Mouse (Mus musculus) cerebellum, adult 11 months (tissue): Measurements from ENCODE around the gene Acox3.
"Not testable (repeated sequence)": the region's sequence is repeated elsewhere in the genome, so short reads cannot be mapped to it uniquely, and the experiment has no call there.

Experiments used
- DNase-seq: peaks from one replicate; pipeline ENCODE4 v3.0.0; 2022

Acox3 gene

DNA sequence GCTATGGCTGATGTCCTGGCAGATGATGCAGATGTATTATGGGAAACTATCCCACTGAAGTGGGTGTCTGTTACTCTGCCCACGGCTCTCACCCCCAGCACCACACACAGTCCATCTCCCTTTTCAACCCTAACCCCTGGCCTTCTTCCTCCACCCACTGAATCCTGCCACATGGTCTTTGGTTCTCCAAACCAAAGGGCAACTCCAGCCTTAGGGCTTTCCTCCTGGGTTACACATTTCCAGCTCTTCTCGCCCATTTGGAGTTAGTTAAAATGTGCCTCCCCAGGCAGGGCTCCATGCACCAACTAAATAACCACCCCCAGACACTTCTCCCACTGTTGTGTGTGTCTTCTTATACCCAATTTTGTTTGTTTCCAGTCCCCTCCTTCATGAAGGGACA, 4.4 kb upstream of the Acox3 start:
- DNase-seq: no peak

DNA sequence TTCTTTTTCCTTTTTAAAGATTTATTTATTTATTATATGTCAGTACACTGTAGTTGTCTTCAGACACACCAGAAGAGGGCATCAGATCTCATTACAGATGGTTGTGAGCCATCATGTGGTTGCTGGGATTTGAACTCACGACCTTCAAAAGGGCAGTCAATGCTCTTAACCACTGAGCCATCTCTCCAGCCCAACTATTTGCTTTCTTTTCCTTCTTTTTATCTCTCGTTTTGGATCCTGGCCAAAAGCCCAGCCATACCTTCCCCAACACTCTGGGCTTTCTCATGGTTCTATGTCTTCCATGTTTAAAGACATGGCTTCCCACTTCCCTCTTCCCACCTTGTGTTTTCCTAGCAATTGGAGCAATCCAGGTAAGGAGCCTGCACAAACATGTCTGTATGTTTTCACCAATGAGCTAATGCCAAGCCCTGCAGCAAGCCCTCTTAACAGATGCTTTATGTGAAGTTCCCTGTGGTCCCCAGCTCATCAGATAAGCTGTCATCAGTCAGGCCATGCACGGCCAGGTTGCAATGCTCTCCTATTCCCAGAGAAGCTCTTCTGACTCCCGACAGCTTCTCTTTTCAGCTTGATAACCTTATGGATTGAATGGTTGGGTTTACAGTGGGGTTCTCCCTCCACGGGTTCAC, 3.5 kb upstream of the Acox3 start:
- no peak for DNase-seq

DNA sequence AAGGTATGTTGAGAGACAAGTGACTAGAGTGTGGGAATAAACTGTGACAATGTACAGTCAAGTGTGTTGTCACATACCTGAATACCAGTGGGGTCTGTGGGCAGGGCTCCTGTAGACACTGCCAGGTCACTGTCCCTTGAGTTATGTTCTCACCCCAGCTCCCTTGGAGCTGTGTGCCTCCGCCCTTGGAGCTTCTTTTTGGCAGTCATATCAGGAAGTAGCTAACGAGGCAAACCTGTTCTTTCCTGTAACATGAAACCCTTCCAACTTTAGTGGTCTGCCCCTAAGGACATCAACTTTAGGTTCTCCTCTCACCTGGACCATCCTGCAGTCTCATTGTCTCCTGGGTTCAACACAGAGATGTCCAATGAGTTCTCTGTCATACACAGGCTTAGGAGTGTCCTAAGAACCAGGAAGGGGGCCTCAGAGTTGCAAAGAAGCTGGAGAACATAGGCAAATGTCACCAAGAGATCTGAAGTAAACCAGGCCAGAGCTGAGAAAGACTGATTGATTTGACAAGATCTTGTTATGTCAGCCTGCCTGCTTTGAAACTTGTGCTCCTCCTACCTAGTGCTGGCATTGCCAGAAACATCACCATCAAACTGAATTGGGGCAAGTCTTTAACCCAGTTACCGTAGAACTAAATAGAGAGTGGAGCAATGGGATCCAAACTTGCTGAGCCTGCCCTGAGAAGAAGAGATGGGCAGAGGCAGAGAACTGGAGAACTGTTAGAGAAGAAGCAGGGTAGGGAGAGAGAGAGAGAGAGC, 2.5 kb upstream of the Acox3 start:
- DNase-seq: no peak

DNA sequence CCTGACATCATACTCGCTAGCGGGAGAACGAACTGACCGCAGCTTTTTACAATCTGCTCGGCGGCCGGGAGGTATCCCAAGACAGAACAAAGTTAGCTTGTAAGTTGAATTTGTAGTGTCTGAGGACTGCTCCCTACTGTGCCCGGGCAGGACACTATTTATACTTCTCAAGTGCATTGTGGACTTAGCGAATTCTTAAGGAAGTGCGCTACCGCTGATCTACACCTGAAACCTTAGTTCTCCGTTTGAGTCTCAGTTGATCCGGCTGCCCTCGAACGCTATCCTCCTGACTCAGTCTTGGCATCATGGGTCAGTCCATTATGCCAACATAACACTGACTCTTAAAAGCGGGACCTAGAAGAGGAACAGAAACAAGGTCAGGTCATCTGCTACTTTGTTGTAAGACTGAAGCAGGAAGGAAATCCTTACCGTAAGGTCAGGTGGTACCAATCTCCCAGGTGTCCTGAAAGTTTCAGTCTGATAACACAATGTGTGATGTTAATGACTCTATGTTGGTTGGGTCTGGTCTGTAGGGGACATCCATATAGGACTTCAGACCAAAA, 462 bp downstream of the Acox3 start:
- no peak for DNase-seq

DNA sequence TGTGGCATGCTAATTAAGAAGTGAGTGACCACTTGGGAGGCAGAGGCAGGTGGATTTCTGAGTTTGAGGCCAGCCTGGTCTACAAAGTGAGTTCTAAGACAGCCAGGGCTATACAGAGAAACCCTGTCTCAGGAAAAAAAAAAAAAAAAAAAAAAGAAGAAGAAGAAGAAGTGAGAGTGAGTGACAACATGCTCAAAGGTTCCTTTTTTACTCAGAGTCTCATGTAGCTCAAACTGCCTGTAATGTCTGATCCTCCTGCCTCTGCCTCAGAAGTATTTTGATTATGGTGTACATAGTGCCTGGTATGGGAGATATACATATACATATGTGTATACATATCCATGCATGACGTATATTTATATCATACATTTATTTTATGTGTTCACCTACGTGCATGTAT, 1.4 kb downstream of the Acox3 start:
- not testable (repeated sequence) for DNase-seq

DNA sequence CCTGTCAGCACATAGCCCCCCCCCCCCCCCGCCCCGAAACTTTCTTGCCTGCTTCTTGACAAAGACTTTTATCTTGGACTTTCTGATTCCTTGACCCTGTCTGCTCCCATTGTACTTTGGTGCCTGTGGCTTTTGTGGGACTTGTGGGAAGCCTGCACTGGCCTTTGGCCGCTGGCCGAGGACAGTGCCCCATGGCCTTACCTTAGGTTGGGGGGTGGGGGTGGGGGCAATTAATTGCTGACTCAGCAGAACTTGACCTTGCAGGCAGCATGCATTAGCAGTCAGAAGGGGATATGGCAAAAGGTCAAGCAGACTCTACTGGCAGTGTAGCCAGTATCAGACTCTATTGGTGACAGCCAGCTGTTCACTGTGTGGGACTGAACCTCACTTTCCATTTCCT, 8.7 kb downstream of the Acox3 start:
- no peak for DNase-seq

DNA sequence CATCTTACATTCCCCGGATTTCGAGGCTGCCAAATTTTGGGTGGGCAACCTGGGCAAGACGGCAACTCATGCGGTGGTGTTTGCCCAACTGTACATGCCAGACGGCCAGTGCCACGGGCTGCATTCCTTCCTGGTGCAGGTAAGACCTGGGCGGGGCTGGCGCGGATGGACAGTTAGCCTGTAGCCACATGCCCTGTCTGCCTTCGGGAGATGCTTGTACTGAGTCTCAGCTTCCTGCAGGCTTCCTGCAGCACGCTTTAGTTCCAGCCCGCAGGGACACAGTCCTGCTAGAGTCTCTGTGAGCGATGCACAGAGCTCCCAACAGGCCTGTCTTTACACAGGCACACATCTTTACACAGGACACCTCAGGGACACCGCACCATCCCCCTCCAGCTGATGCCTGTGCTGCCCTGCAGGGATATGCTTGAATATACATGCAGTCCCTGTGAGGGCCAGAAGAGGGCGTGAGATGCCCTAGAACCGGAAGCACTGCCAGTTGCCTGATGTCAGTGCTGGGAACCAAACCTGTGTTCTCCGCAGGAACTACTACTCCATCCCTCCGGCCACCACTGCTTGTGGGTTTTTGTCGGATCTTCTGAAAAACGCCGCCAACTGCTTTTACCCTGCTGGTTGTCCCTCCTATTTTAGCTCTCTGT, 9.4 kb downstream of the Acox3 start:
- DNase-seq: no peak

DNA sequence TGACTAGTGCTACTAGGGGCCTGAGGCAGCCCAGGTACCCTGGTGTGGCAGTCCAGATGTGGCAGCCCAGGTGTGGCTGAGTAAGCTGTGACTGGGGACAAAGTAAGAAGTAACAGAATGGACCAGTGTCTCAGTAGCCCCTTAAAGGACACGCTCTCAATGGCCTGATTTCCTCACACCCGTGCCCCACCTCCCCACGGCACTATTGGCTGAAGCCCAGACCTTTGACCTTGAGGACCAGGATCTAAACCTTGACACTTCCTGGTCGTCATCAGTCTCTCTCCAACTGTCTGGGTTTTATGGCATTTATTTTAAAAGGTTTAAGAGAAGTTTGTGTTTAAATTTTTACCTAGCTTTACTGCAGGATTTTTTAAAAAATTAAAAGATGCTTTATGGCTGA, 10.0 kb downstream of the Acox3 start:
- DNase-seq: no peak

DNA sequence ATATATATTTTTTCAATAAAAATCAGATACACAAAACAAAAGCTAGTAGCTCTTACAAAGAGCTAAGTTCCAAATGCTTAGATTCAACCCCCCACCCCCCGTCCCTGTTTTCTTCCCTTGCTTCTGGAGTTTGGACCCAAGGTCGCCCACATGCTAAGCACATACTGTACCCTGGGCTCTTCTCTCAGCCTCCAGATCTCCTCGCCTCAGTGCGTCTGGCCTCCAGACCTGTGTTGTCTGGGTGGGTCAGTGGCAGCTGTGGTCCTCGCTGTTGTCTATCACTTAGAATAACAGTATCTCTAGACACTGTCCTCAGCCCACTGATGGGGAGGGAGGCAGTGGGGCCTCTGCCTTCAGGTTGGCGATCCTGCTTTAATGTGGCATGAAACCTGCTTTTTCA, 10.4 kb downstream of the Acox3 start:
- DNase-seq: no peak

DNA sequence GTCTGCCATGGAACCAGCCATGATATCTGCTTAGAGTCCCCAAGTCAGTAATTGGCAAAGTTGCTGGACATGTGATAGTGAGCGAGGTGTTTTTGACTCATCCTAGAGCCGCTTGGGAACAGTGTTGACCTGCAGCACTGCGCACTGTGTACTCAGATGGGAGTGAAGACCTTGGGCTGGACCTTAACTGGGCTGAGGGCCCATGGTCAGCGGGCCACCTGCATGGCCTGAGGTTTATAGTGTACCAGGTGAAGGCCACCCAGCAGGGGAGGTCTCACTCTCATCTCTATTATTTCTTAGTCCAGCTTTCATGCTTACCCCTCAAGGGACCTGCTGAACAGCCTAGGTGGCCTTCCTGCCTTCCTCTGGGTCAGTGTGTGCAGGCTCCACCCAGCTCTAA, 11.9 kb downstream of the Acox3 start:
- DNase-seq: no peak

DNA sequence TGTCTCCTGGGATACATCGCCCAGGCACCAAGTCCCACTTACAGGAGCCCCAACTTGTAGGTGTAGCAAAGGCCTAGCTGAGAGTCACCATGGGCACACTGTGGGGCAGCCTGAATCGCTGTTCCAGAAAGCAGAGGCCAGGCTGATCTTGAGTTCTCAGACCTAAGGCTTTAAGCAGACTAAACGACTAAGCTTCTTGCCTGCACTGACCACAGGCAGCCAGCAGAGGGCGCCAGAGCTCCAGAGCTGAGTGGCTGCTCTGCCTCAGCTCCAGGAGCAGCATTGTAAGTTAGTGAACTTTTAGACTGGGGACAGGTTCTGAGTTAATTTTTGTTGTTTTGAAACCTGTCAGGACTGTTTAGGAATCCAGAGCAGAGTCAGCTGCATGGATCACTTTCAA, 12.9 kb downstream of the Acox3 start:
- DNase-seq: peak; percentile 50

DNA sequence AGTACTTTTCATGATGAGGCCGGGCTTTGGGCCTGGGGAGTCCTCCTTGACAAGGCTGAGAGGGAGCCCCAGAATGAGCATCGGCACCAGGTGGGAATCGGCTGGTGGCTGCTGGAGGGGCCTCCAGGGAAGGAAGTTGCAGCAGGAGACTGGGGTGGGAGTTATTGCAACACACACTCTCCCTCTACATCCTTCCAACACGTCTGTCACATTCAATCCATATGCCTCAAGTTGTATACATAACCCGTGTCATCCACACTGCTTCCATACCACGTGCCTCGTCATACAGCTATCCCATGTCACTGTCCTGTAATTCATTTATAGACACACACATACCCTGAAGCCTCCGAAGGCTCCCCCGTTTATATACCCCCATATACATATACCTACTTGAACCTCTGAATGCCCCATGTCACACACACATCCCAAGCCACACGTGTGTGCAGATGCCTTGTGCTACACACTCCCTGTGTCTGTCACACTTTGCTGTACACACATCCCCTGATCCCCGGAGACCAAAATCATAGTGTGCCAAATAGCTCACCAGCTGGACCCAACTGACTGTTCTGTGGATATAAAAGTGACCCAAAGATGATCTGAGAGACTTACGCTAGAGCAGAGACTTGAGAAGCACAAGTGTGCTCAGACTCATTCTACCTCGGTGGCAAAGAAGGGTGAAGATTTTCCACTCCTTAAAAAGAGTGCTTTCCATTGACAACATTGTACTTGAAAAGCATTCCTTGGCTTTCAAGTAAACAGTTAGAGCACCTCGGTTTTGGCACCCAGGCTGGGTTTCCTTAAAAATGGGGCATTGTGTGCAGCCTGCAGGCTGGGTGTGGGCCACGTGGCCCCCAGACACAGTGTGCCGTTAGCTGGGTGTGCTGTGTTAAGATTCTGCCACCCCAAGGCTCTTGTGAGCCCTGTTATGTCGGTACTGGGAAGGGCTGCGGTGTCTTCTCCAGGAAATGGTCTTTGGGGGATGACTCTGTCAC, 13.6 kb downstream of the Acox3 start:
- no peak for DNase-seq

DNA sequence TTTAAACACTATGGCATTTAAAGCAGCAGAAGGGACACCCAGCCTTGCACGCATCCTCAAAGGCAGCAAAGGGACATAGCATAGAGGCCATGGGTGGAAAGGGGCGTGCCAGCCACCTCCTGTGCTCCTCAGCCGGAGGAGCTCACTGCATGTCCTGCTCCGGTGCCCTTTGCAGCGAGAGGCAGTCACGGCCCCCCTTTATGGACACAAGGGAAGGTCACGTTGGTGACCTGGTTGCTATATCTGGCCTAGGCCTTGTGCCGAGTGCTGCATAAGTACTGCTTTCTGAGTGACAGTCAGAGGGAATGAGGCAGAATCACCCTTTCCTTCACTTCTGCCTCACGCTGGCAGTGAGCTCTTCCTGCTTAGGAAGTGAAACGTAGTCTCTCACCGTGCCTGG, 17.4 kb downstream of the Acox3 start:
- no peak for DNase-seq

DNA sequence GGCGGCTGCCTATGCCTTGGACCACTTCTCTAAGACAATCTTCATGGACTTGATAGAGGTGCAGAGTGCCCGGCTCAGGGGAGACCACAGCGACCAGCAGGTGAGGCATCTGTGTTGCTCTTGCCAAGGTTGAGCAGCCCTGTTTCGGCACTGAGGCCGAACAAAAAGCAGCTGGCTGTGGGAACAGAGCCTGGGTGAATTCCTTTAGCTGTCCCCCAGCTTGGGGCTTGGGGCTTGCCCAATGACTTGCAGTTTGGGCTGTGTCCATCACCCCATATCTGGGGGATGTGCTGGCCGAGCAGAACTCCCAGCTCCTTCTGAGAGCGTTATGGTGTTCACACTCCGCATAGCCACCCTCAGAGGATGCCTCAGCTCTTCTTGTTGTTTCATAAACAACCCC, 18.7 kb downstream of the Acox3 start:
- DNase-seq: no peak

DNA sequence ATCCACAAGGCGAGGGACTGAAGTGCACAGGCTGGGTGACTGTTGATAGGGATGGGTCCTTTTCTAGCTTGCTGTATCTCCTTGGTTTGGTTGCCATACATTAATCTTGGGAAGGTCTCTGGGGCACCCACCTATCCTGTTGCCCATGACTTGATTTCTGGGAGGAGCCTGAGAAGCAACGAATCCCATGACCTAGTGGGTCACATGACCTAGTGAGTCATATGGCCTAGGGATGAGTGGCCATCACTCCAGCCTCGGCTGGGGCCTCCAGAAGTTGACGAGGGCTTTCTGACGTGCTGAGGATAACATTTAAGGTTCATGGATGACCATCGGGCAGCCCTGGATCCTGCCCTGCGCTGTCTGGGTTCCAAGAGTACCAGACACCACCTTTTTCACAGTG, 22.5 kb downstream of the Acox3 start:
- DNase-seq: no peak

DNA sequence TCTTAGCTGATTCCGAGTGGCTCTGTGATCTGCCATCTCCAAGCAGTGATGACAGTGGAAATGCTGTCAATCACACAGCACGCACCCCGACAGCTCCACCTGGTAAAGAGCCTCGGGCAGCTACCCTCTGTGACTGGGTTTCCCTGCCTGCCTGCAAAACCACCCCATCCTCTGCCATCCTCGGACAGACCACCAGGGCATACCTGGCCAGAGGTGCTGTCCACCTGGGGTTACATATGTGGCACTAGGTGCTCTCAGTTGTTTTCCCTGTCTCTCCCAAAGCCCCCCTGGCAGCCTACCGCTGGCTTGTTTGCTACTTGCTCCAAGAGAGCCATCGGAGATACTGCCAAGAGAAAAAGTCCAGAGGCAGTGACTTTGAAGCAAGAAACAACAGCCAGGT, 24.0 kb downstream of the Acox3 start:
- DNase-seq: no peak

DNA sequence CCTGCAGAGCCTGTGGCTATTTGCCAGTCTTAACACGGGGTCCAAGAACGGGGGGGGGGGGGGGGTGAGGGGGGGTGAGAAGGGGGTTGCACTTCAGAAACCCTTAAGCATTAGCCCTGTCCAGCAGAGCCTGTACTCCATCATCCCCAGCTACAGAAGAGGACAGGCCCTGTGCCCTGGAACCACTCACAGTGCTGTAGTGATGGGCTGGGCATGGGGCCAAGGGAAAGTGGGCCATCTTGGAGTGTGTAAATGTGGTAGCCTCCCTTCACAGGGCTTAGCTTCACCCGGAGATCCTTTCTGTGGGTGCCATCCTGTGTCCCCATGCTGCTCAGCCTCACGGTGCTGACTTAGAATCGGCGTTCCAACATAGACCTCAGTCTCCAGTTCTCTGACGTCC, 24.9 kb downstream of the Acox3 start:
- no peak for DNase-seq

DNA sequence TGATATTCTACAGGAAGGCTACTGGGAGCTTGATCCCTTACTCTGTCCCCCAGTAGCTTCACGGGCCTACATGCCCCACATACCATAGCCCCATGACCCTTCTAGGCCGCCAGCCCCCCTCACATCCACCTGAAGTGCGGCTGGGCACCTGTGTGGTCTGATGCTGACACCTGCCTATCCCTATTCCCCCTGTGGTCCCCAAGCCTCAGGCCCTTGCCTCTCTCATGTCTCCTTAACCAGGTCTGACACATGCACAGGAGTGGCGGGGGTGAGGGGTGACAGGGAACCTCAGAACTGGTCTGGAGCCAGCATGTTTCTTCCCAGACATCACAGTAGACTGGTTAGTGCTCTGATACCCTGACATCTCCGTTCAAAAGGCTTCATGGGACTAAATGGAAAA, 25.7 kb downstream of the Acox3 start:
- no peak for DNase-seq

DNA sequence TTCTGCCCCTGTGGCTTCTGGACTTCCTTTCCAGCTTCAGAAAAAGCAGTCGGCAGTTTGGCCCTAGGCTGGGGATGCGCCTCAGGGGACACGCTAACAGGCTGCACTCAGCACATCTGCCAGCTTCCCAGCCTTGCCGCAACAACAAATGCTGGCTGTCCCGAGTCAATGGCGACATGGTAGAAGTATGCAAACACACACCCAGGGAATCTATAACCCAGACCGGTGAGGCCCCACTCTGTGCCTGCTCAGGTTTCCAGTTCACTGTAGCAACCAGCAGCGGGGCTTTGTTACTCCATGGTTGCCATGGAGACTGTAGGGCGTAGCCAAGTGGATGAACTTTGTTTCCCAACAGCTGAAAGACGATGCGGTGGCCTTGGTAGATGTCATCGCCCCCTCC, 26.5 kb downstream of the Acox3 start:
- DNase-seq: no peak

DNA sequence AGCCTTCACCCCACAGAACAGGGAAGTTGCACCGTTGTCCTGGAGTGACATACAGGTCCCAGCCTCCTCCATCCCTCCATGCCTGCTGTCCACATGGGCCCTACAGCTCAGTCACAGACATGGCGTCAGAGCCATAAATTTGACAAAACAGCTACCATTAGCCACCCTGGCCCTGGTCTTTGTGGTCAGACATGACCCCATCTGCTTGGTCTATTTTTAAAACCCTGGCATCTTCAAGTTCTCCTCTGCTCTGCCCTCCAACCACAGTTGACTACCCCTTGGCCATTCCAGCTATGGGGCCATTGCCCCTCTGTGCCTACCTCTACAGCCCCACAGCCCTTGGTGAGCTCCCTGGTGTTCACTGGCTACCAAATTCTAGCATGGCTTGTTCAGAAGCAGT, 27.1 kb downstream of the Acox3 start:
- DNase-seq: no peak

DNA sequence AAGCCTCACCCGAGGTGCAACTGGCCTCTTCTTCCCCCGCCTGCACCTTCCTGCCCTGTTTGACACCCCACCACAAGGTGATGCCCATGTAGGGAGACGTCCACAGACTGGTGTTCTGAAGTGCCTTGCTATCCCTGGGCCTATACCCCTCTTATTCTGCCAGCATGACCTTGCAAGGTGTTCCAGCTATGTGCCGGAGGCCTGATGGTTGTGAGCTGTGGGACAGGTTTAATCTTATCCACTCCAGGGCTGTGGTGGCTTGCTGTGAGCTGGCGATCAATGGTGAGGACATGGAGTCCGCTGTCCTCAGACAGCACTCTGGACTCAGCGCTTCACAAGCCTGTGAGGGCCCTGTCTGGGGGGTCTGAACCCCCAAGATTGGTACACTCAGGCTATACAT, 27.5 kb downstream of the Acox3 start:
- DNase-seq: no peak

DNA sequence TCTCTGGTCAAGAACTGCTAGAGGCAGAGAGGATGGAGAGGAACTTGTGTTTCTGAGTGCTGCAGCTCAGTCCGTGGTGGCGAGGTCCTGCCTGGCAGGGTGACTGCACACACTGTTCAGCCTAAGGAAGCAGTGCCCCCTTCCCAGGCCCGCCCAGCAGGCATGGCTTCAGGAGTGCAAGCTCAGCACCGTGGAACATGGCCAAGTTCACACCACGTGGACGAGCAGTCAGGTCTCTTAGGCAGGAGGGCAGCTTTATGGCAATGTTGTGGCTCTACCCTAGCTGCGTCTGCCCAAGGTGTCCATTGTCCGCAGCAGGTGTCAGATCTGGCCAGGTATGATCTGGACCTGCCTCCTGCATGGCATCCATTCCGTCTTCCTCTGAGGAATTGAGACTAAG, 28.3 kb downstream of the Acox3 start:
- no peak for DNase-seq

DNA sequence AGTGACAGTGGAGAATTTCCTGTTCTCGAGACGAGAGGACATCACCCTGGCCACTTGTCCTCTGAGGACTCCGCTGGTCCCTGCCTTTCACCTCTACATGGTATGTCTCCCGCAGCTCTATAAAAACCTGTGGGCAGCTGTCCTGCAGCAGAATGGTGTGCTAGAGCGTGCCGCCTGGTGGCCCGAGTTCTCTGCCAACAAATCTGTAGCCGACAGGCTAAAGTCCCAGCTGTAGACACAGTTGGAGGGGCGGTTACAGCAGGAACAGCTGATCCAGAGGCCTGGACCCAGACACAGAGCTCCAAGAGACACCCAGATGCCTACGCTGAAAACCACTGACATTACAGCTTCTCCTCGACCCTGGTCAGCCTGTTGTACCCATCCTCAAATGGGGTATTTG, 29.1 kb downstream of the Acox3 start:
- DNase-seq: no peak
